Mouse (Mus musculus): ENCODE measurements at regions not wholly inside any gene's neighbourhood (a gene's known extent, or its start where the extent isn't known, plus 50 kb on each side); places are given as distances from the start of the nearest gene placed in this dataset.

DNA sequence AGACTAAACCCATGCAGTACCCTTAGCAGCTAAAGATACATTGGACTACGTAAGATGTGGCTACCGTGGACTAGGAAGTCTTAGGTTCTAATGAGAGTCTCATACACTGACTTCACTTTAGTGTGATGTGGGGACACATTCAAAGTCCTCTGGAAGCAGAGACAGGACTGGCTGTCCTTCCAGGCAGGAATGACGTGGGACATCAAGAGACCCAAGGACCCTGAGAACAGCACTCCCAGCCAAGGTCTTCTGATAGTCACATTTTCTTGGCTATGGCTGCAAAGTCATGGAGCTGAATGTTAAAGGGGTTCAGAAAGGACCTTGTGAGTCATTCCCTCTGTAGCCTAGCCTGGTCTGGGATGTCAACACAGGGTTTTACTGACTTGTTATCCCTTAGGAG, 250.6 kb upstream of the Rora start:
- DNase-seq (ENCODE audit: low spot score in 2 of 2), result peak; percentile 2 to 6
- intact Hi-C loops (cut with DNase I), result no loop called here

DNA sequence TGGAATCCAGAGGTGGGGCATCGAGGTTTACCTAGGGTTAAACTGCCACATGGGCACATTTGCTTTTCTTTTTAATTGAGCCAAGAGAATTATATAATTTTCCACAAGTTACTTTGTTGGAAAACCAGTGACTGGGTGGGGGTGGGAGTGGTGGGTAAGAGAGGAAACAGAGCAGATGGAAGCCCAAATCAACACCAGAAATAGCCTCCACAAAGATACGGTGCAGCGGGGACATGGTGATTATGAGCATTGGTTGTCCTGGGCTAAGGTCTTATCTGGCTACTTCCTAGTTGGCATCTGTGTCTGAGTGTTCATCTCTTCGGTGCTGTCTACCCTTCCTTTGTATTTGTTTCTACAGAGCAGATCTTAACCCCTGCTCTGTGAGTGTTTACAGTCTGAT, 250.1 kb upstream of the Rora start:
- intact Hi-C loops (cut with DNase I), result no loop called here

DNA sequence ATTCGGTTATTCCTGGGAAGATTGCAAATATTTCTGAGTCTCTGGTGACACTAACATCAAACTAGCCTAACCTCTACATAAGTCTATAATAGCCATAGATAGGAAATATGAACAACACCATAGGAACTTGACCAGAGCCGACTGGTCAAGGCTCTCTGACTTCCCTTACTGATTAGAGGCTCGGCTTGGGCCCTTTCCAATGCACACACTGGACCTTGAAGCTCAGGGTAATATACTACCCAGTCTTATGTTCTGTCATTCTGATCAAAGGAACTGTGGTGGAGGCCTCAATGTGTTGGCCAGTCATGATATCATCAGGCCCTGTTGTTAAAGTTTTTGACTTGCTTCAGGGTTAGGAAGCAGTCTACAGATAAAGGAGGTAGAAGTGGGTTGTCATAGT, 243.8 kb upstream of the Rora start:
- no peak for DNase-seq (ENCODE audit: low spot score in 2 of 2)
- intact Hi-C loops (cut with DNase I), result no loop called here

More for the DNA sequence above, 250.1 kb upstream of the Rora start:
- DNase-seq (ENCODE audit: low spot score in 2 of 2), result peak; percentile 7 to 14

DNA sequence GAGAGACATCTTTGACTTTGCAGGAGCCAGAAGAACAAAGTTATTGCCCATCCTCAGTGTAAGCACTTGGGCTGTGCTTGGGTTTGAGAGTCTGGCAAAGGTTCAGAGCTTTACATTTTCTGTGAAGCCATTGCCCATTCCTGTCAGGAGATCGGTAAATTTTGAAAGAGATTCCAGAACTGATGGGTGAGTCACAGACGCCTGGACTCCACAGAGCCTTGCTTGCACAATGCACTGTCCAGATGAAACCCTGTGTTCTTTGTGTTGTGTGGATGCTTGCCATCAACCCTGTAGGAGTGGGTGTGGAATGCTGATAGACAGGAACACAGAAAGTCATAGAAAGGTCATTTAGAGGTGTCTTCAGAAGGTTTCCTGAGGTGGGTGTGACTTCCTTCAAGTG, 227.3 kb upstream of the Rora start:
- intact Hi-C loops (cut with DNase I), result no loop called here

DNA sequence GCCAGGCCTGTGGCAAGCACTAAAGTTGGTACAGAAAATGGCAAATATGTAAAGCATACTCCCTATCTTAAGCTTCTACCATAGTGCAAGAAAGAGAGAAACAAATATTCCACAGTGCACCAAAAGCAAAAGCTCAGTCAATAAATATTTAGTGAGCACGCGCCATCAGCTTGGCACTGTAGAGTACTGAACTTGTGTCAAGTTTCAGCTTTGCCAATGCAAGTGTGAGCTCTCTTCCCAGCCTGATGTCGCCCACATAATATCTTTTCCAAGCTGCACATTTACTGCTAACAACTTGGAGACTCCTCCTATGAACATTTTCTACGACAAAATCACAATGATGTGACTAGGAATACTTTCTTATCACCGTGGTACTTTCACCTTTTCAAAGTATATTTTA, 190.8 kb upstream of the Rora start:
- no peak for DNase-seq (ENCODE audit: low spot score in 2 of 2)
- intact Hi-C loops (cut with DNase I), result no loop called here

More for the DNA sequence above, 227.3 kb upstream of the Rora start:
- no peak for DNase-seq (ENCODE audit: low spot score in 2 of 2)

DNA sequence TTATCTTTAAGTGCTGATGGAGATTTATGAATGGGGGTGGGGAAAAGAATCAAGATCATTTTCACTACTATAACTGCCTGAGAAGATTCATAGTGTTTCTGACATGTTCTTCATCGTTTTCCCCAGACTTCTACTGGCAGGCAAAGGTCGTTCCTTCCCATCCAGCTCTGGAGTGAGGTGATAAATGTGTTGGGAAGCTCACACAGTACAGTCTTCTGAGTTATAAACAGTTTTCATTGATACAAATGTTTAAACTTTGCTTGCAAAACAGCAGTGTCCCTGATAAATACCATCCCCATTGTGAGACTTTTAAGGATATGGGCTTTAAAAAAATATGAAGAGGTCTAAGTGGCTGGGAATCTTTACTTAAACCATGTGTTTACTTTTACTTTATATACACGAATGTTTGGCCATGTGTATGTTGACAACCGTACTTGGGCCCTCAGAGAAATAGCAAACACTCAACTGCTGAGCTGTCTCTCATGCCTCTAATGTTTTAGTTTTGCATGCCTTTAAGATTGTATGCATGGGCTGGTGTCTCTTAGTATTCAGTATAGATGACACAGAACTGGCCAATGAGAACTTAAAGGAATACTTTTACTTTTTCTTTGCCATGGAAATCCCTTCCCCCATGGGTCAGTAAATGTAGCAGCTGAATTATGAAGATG, 189.8 kb upstream of the Rora start:
- no peak for DNase-seq (ENCODE audit: low spot score in 2 of 2)
- intact Hi-C loops (cut with DNase I), result no loop called here

DNA sequence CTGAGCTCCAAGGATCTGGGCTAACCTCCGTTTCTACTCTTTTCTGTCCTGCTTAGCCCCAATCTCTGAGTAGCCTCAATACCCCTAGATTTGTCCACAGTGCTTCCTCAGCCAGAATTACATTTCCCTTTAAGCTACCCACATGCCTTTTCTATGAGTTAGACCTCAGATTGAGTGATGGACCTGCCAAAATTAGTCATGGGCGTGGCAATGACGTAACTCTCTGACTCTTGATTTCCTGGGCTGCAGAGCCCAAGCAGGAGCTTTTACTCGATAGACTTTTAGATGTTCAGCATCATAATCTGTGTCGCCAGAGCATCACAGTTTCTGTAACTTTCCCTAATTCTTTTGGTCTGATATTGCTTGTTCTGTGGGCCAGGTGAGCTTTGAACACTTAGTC, 186.9 kb upstream of the Rora start:
- DNase-seq (ENCODE audit: low spot score in 2 of 2), result no peak
- intact Hi-C loops (cut with DNase I), result no loop called here

DNA sequence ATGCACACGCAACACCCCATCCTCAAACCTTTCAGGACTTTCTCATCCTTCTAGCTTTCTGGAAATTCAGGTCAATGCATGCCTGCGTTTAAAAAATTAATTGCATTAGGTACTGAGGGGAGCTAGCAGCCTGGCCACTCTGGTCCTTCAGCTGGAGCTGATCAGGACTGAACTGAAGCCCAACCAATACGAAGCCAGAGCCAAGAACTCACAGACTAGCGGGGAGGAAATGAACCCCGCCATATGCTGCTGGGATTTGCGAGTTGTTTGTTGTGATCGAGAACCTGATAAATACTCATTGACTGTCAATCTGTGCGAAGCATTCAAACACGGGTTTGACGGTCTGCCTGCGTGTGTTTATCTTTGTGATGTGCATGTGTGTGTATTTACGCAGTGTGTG, 177.2 kb upstream of the Rora start:
- DNase-seq (ENCODE audit: low spot score in 2 of 2), result no peak
- intact Hi-C loops (cut with DNase I), result no loop called here

DNA sequence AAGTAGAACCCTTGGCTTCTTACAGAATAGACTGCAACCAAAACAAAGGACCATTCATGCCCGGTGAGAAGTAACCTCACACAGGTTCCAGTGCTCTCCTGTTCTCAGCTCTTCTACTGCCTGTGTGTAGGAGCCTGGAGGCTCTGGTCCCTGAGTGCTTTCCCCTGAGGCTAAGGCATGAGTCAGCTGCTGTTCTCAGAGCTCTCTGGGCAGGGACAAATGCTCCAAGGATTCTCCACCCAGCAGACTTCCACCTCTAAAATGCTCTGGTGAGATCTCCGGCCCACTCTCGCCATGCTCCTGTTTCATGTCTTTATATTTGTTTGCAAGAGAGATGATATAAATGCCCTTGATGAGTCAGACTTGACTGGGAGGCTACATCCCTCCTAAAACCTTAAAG, 176.1 kb upstream of the Rora start:
- DNase-seq (ENCODE audit: low spot score in 2 of 2), result no peak
- intact Hi-C loops (cut with DNase I), result no loop called here

DNA sequence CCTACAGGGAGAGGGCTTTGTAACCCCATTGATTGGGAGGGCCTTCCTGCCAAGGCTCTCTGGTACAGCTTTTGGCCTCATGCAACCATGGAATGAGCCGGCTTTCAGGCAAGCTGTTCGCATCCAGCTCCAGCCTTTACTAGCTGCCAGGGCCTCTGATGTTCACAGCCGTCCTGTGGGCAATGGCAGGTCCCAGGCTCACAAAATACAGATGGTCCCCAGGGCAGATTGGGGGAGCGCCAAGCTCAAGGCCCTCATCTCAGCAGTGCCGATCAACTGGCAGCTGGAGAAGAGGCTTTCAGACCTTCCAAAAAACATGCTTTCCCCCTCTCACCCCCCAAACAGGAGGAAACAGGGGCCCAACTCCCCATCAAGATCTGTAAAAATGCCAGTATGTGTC, 166.9 kb upstream of the Rora start:
- DNase-seq (ENCODE audit: low spot score in 2 of 2), result no peak
- intact Hi-C loops (cut with DNase I), result no loop called here

DNA sequence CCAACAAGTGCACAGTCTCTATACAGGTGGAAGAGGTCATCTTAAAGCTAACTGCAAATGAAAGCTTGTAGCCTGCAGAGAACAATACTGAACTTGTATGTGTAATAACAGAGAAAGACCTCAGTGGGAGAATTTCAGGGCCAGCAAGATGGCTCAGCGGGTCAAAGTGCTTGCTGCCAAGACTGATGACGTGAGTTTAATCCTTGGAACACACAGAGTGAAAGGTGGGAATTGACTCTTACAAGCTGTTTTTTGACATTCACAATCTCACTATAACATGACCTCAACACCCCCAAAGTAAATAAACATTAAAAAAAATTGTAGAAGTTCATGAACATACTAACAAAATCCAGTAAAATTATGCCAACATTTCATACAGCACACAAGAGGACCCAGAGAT, 162.4 kb upstream of the Rora start:
- intact Hi-C loops (cut with DNase I), result no loop called here
- no peak for DNase-seq (ENCODE audit: low spot score in 2 of 2)

DNA sequence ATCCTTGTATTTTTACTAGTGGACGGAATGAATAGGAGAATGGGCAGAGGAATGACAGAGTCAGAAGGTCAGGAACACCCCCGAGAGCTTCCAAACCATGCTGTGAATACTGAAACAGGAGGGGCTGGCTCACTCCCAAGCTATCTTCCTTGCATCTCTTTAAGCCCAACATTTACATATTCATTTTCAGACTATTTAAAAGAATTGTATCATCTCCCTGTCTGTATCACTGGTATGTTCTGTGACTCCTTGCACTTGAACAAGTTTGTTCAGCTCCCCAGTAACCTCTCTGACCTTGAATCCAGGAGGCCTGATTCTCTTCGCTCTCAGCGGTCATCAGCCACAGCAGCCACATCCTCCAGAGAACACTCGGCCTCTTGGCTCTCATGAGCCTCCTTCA, 132.4 kb upstream of the Rora start:
- intact Hi-C loops (cut with DNase I), result no loop called here
- peak; percentile 8 to 41 for DNase-seq (ENCODE audit: low spot score in 2 of 2)

DNA sequence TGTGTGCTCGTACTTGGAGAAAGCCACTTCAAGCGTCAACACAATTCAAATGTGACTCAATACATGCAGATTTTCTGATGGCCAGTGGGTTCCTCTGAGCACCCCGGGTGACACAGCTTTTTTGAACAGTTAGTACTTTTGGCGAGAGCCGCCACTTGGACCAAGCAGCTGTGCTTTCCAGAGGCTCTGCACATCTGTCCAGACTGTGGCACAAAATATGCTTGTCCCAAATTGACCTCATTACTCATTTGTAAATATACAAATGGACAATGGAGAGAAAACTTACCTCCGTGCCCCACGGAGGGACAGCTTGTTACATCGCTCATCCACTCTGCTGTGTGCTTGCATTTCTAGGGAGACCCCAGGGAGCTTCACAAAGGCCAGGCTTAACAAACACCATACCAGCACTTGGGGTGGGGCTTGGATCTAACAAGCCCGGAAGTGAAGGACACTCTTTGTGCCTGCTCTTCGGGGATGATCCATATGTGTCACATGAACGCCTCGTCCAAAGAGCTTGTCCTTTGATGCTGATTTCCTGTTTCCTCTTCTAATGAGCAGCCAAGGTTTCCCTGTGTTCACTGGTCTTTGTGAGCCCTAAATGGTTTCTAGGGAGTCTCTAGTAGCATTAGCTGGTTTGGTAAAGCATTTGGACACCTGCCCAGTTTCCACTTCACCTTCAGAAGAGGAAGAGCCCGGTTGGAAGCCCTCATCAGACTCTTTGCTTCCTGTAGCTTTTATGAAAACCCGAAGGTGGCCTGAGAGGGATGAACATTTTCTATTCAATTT, 91.6 kb upstream of the Rora start:
- DNase-seq (ENCODE audit: low spot score in 2 of 2), result peak in 1 of 2 experiments; percentile 1
- intact Hi-C loops (cut with DNase I), result no loop called here

DNA sequence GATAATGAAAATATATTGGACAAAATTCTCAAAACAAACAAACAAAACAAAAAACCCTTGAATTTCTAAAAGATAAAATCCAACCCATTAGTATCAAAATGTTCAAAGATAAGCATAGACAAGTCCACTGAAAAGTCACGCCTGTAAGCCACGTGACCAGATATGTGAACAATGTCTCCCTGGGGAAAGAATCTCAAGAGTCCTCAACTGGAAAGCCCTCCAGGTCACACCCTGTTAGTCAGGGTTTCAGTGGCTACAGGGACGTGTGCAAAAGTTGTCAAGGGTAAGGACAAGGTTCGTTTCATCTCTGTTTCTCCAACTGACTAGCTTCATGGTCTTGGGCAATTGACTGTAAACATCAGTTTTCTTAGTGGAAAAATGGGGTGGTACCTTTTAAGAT, 90.4 kb upstream of the Rora start:
- intact Hi-C loops (cut with DNase I), result no loop called here

DNA sequence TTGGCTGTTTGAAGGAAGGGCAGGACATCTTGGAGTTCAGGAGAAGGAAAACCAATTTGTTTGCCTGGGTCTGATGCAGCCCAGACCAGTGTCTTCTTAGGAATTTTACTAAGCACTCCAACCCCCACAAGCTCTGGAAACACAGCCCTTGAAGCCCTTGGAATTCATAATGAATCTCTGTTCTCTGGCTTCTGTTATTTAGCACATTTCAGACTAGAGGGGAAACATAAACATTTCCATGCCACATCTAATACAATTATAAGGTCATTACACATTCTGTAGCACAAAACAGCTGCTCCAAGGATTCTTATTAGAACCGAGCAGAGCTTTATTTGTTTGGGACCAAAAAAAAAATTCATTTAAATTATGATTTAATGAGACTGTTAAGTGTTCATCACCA, 67.8 kb upstream of the Rora start:
- intact Hi-C loops (cut with DNase I), result no loop called here
- DNase-seq (ENCODE audit: low spot score in 2 of 2), result no peak

More for the DNA sequence above, 90.4 kb upstream of the Rora start:
- DNase-seq (ENCODE audit: low spot score in 2 of 2), result no peak

DNA sequence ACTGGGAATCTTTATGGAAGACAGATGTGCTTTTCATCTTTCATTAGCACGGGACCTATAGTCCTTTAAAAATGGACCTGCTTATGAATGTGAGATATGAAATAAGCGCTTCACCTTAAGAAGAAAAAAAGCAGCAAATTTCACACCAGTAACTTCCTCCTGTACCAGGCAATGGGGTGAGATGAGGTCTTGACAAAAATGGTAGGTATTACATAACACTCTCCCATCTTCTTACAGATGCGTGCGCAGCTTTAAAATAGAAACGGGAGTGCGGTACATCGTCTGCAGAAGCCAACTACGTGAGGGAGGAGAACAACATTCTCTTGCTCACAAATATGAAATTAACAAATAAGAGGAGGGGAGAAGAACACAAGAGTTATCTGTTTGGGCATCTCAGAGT, 62.6 kb upstream of the Rora start:
- intact Hi-C loops (cut with DNase I), result no loop called here
- peak; percentile 17 to 18 for DNase-seq (ENCODE audit: low spot score in 2 of 2)

DNA sequence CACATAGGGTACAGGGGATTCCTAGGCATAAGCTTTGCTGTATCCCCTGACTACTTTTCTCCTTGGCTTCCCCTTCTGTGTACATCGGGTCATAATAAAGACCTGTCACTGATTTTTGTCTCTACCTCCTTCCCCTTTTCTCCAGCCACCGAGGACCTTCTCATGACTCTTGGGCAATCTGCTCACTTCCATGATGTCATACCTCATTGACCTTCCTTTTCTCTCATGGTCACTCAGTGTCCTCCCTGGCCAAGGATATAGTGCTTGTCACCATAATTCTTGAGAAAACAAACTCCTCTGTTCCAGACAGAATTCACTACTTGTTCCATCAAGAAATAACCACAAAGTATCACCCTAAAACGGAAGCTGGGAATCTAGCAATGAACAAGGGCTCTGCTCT, 60.6 kb upstream of the Rora start:
- no peak for DNase-seq (ENCODE audit: low spot score in 2 of 2)
- intact Hi-C loops (cut with DNase I), result no loop called here

DNA sequence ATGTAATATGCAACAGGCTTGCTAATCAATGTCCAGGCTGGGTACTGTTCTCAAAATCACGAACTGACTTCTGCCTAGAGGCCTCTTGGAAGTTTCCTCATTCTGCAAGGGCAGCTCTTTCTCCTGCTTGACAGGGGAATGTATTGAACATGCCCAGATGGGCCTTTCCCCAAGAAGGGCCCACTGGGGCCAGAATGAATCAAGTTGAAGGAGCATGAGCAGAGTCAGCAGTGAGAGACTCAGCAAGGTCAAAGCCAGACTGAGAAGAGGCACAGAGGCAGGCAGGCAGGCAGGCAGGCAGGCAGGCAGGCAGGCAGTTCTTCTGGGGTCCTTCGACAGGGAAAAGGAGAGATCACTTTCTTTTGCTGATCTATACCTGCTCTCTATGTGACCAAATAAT, 59.0 kb upstream of the Rora start:
- intact Hi-C loops (cut with DNase I), result no loop called here
- no peak for DNase-seq (ENCODE audit: low spot score in 2 of 2)

Data from left cerebral cortex, postnatal 14 days (tissue).